Mouse (Mus musculus) retina, embryonic 14.5 days (tissue): ENCODE measurements at regions not wholly inside any gene's neighbourhood (a gene's known extent, or its start where the extent isn't known, plus 50 kb on each side); places are given as distances from the start of the nearest gene placed in this dataset.

Experiments
- DNase-seq: peaks from one replicate; pipeline ENCODE4 v3.0.0-alpha.2; 2015; ENCODE audit warnings: low spot score

- DNase-seq, result no peak
Observed at GRCm38 (mm10) chr6:147315207-147315606, 51.2 kb upstream of the Pthlh start.
